Mouse (Mus musculus) thymus, adult 2 months (tissue): Measurements from ENCODE around the gene Atl1.

Experiments used
- CTCF ChIP-seq: fragments of 200-500 bp; IDR thresholded peaks from 2 replicates; pipeline ENCODE4 v1.5.1; 2012; ENCODE audit warnings: mild to moderate bottlenecking, control low read depth, low read length, moderate library complexity, borderline replicate concordance; ENCODE audit not compliant: control insufficient read depth, poor library complexity, insufficient read depth; ENCODE audit errors: extremely low read depth
- POLR2A ChIP-seq: fragments of 200-500 bp; IDR thresholded peaks from 2 replicates; pipeline ENCODE4 v1.6.1; 2012; ENCODE audit warnings: mild to moderate bottlenecking, low read length, control low read depth, moderate library complexity; ENCODE audit not compliant: control insufficient read depth, poor library complexity, insufficient read depth; ENCODE audit errors: extremely low read depth

- TF ChIP-seq POLR2A (no peak), CTCF (no peak)
These were observed 33.6 kb upstream of the Atl1 start for GRCm38 (mm10) chr12:69858847-69859246.
